Mouse (Mus musculus) liver, embryonic 14.5 days (tissue): ENCODE measurements around the gene Hes1. TPM values are rescaled to one million over a fixed set of nuclear protein-coding genes. Genes with fewer than 3 reads are reported as not detected.

Source experiments
- ATAC-seq: fragments of 200-750 bp; cut with Nextera tagmentation; 2 replicates; pipeline ENCODE4 v1.8.0; 2017; ENCODE audit warnings: moderate number of reproducible peaks, mild to moderate bottlenecking, moderate library complexity; ENCODE audit not compliant: insufficient read depth
- DNase-seq, 3 experiments: peaks; one replicate each; pipeline ENCODE4 v3.0.0-alpha.2; 2012 to 2013; ENCODE audit warnings: low read depth in 3 of 3, low spot score in 3 of 3
- H3K27ac ChIP-seq: fragments of 300-500 bp; sonication (generic); 2 replicates; pipeline ENCODE4 v1.5.1; 2014; ENCODE audit warnings: moderate library complexity, mild to moderate bottlenecking, control low read depth, inconsistent platforms
- H3K27me3 ChIP-seq: fragments of 300-500 bp; sonication (generic); 2 replicates; pipeline ENCODE4 v1.6.1; 2014; ENCODE audit warnings: mild to moderate bottlenecking, low read length, moderate library complexity; ENCODE audit not compliant: control insufficient read depth, insufficient read depth
- H3K36me3 ChIP-seq: fragments of 300-500 bp; sonication (generic); replicated peaks from 2 replicates; pipeline ENCODE4 v1.6.1; 2014; ENCODE audit warnings: low read depth; ENCODE audit not compliant: control insufficient read depth, insufficient read depth
- H3K4me1 ChIP-seq, 2 experiments: fragments of 200-500 bp in 1 of 2; fragments of 300-500 bp in 1 of 2; sonication (generic) in 1 of 2; replicated peaks; 2 replicates each; pipeline ENCODE4 v1.6.1; 2012 to 2014; ENCODE audit warnings: antibody characterized with exemption in 1 of 2, inconsistent platforms in 1 of 2, low read length in 1 of 2; ENCODE audit not compliant: control insufficient read depth in 2 of 2, insufficient read depth in 2 of 2
- H3K4me2 ChIP-seq: fragments of 300-500 bp; sonication (generic); 2 replicates; pipeline ENCODE4 v1.6.1; 2014; ENCODE audit warnings: low read depth, mild to moderate bottlenecking, control low read depth, moderate library complexity
- H3K4me3 ChIP-seq, 2 experiments: fragments of 200-500 bp in 1 of 2; fragments of 300-500 bp in 1 of 2; sonication (generic) in 1 of 2; 2 replicates each; pipeline ENCODE4 v1.5.1; 2012 to 2014; ENCODE audit warnings: low read depth in 2 of 2, low read length in 2 of 2, mild to moderate bottlenecking in 2 of 2, control low read depth in 1 of 2, inconsistent platforms in 1 of 2, moderate library complexity in 1 of 2; ENCODE audit not compliant: insufficient read depth in 1 of 2
- H3K9ac ChIP-seq: fragments of 300-500 bp; sonication (generic); replicated peaks from 2 replicates; pipeline ENCODE4 v1.6.1; 2014; ENCODE audit warnings: mild to moderate bottlenecking, control low read depth, moderate library complexity
- H3K9me3 ChIP-seq: fragments of 300-500 bp; sonication (generic); 2 replicates; pipeline ENCODE4 v1.6.1; 2016; ENCODE audit warnings: low read length, mixed read lengths; ENCODE audit not compliant: control insufficient read depth
- CTCF ChIP-seq: IDR thresholded peaks from 2 replicates; pipeline ENCODE4 v1.5.1; 2016; ENCODE audit warnings: antibody characterized with exemption, low read depth, control low read depth
- EP300 ChIP-seq: IDR thresholded peaks from 2 replicates; pipeline ENCODE4 v1.6.1; 2016; ENCODE audit warnings: antibody characterized with exemption, low read depth
- WGBS: fragments of 180-500 bp; shearing (Covaris S2); extraction: QIAGEN DNeasy Blood & Tissue Kit; methylation state at CpG from one replicate; pipeline ENCODE4 v1.1.7; 2014; ENCODE audit not compliant: insufficient replicate concordance; 5-methylcytosine and 5-hydroxymethylcytosine counted together
- polyA plus RNA-seq, 2 experiments: library from polyadenylated mRNA; depleted of rRNA in 1 of 2; stranded (reverse) in 1 of 2; unstranded in 1 of 2; fragments of >200 nt; fragmentation: Nextera tagmentation in 1 of 2; extraction: Ambion mirVana in 1 of 2; gene quantifications; 2 replicates each; pipeline versions ENCODE4 v1.2.1 to v1.2.3; 2012 to 2014

The Hes1 gene
- polyA plus RNA-seq, 2 experiments, result 5.6 to 9.2 TPM

GRCm38 (mm10) chr16:30063121-30063881, 883 bp upstream of the Hes1 start:
- DNase-seq (no peak), ATAC-seq (peak; percentile 26; the same call in 1 of the 2 replicates)
- TF ChIP-seq EP300 (no peak), CTCF (no peak)
- peak overlapping the region; percentile 67 for H3K4me2 ChIP-seq
- under 1% methylated on average over 80 of the region's 82 CpGs for WGBS
- H3K27ac ChIP-seq, result peak overlapping the region; percentile 28; the same call in 1 of the 2 replicates
- H3K27me3 ChIP-seq, result peaks cover 79% of the 10 kb centered on the region
- H3K9ac ChIP-seq, result peak overlapping the region; percentile 47
- H3K36me3 ChIP-seq, result no peaks in the 10 kb centered on the region
- H3K4me1 ChIP-seq, result peaks cover 0 to 15% of the 10 kb centered on the region in 2 experiments; a peak in 2 of 4 replicates
- no peaks in the 10 kb centered on the region for H3K9me3 ChIP-seq
- peak overlapping the region; percentile 46 to 50 for H3K4me3 ChIP-seq

- Histone ChIP-seq H3K4me3 (peak overlapping the region; percentile 37 to 50), H3K27ac (no peak overlapping the region), H3K9ac (no peak overlapping the region), H3K36me3 (no peaks in the 10 kb centered on the region), H3K4me2 (peak overlapping the region; percentile 67), H3K27me3 (peaks cover 92% of the 10 kb centered on the region), H3K9me3 (no peaks in the 10 kb centered on the region), H3K4me1 (peaks cover 0 to 12% of the 10 kb centered on the region in 2 experiments; a peak in 2 of 4 replicates)
- TF ChIP-seq CTCF (no peak), EP300 (no peak)
- ATAC-seq (no peak), DNase-seq (no peak)
- WGBS, result 2% methylated on average over 8 of the region's 8 CpGs
These were observed 429 bp downstream of the Hes1 start for GRCm38 (mm10) chr16:30064613-30065012.

- Histone ChIP-seq H3K36me3 (no peaks in the 10 kb centered on the region), H3K4me1 (peaks cover 0 to 12% of the 10 kb centered on the region in 2 experiments; a peak in 2 of 4 replicates), H3K27ac (no peak overlapping the region), H3K9me3 (no peaks in the 10 kb centered on the region), H3K4me3 (peak overlapping the region in 1 of 2 experiments; percentile 52; a peak in 2 of 4 replicates), H3K27me3 (peaks cover 93% of the 10 kb centered on the region), H3K4me2 (peak overlapping the region; percentile 67), H3K9ac (no peak overlapping the region)
- peak; percentile 46 to 61 (median 55) for DNase-seq
- TF ChIP-seq EP300, result no peak
- WGBS, result under 1% methylated on average over 21 of the region's 21 CpGs
- peak; percentile 64 for ATAC-seq
These were observed 893 bp downstream of the Hes1 start for GRCm38 (mm10) chr16:30065077-30065476.

DNA sequence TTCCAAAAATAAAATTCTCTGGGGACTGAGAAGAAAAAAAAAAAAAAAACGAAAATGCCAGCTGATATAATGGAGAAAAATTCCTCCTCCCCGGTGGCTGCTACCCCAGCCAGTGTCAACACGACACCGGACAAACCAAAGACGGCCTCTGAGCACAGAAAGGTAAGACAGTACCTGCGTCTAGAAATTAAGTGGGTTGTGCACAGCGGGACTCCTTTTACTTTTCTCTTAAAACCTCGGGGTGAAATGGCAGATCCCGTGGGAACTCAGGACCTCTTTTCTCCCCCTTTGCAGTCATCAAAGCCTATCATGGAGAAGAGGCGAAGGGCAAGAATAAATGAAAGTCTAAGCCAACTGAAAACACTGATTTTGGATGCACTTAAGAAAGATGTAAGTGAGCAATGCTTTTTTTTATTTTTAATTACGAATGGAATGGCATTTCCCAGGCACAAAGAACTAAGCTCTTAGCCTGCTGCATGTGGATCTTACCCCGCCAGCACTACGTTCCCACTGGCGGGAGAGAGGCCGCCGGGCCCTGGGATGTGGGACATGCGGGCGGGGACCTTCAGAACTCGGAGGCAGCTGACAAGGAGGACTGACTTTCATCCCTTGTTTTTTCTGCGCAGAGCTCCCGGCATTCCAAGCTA, 1.5 kb downstream of the Hes1 start:
- peaks cover 0 to 12% of the 10 kb centered on the region in 2 experiments; a peak in 2 of 4 replicates for H3K4me1 ChIP-seq
- DNase-seq (no peak), ATAC-seq (no peak)
- H3K27me3 ChIP-seq, result peaks cover 94% of the 10 kb centered on the region
- TF ChIP-seq EP300 (no peak), CTCF (no peak)
- H3K4me2 ChIP-seq, result peak overlapping the region; percentile 48; the same call in 1 of the 2 replicates
- H3K4me3 ChIP-seq, result peak overlapping the region; percentile 52 to 67
- H3K27ac ChIP-seq, result no peak overlapping the region
- H3K9ac ChIP-seq, result peak overlapping the region; percentile 14; the same call in 1 of the 2 replicates
- under 1% methylated on average over 21 of the region's 21 CpGs for WGBS
- H3K9me3 ChIP-seq, result no peaks in the 10 kb centered on the region
- H3K36me3 ChIP-seq, result no peaks in the 10 kb centered on the region

DNA sequence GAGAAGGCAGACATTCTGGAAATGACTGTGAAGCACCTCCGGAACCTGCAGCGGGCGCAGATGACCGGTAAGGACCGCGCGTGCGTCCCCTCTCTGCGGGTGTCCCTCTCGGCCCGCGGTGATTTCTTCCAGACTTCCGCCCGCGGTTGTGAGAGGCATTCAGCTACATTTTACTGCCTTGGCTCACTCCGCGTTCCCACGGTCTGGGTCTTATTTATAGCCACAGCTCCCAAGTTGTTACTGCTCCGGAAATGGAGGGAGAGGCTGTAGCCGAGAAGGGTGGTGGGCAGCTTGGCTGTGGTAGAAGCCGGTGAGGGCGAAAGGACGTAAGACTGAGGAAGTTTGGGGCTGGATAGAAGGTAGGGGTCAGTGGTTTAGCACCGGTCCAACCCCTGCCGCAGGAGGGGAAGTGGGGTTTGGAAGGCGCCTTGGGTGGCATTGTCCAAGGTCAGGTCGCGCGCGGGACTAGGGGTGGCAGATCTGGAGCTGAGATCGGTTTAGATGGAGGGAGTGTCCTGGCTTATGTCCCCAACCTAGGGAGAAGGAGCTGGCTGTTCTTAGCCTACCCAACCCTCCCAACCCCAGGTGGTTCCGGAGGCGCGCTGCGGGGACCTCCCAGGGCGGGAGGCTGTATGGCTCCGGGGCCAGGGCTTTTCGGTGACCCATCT, 2.1 kb downstream of the Hes1 start:
- H3K9me3 ChIP-seq, result no peaks in the 10 kb centered on the region
- peak overlapping the region; percentile 48 for H3K4me2 ChIP-seq
- no peak for TF ChIP-seq CTCF
- no peak for TF ChIP-seq EP300
- peaks cover 97% of the 10 kb centered on the region for H3K27me3 ChIP-seq
- peaks cover 0 to 12% of the 10 kb centered on the region in 2 experiments; a peak in 2 of 4 replicates for H3K4me1 ChIP-seq
- ATAC-seq, result no peak
- 1% methylated on average over 38 of the region's 38 CpGs for WGBS
- peak overlapping the region; percentile 36 for H3K9ac ChIP-seq
- no peak overlapping the region for H3K27ac ChIP-seq
- H3K4me3 ChIP-seq, result peak overlapping the region; percentile 52 to 67
- DNase-seq, result no peak
- H3K36me3 ChIP-seq, result no peaks in the 10 kb centered on the region
